Mouse (Mus musculus) MEL (cell line): ENCODE measurements around the gene Syt16. TPM values are rescaled to one million over a fixed set of nuclear protein-coding genes. Genes with fewer than 3 reads are reported as not detected.

Experiments
- DNase-seq: peaks from one replicate; pipeline ENCODE4 v3.0.0; 2011; ENCODE audit warnings: low read depth, low spot score
- H3K27ac ChIP-seq: 2 replicates; pipeline ENCODE4 v1.5.1; 2012; ENCODE audit warnings: low read depth, mild to moderate bottlenecking, control low read depth, low read length, moderate library complexity; ENCODE audit not compliant: control insufficient read depth
- H3K27me3 ChIP-seq, 2 experiments: fragments of 150-350 bp in 1 of 2; sonication (generic) in 1 of 2; 2 replicates each; pipeline ENCODE4 v1.6.1; 2012; ENCODE audit warnings: low read length in 2 of 2, mild to moderate bottlenecking in 2 of 2, improper control_type of control experiment in 1 of 2, moderate library complexity in 1 of 2; ENCODE audit not compliant: insufficient read depth in 2 of 2, control insufficient read depth in 1 of 2
- H3K36me3 ChIP-seq, 2 experiments: 2 replicates each; pipeline ENCODE4 v1.6.1; 2012 to 2014; ENCODE audit warnings: low read length in 2 of 2, improper control_type of control experiment in 1 of 2, inconsistent platforms in 1 of 2, mild to moderate bottlenecking in 1 of 2; ENCODE audit not compliant: insufficient read depth in 2 of 2, control insufficient read depth in 1 of 2
- H3K4me1 ChIP-seq, 2 experiments: fragments of 150-350 bp in 1 of 2; sonication (generic) in 1 of 2; 2 replicates each; pipeline ENCODE4 v1.6.1; 2012; ENCODE audit warnings: low read length in 2 of 2, improper control_type of control experiment in 1 of 2, mild to moderate bottlenecking in 1 of 2; ENCODE audit not compliant: insufficient read depth in 2 of 2, control insufficient read depth in 1 of 2
- H3K4me3 ChIP-seq, 2 experiments: fragments of 150-350 bp in 1 of 2; sonication (generic) in 1 of 2; 2 replicates each; pipeline ENCODE4 v1.5.1; 2012; ENCODE audit warnings: low read depth in 2 of 2, low read length in 2 of 2, mild to moderate bottlenecking in 2 of 2, moderate library complexity in 2 of 2, control low read depth in 1 of 2, improper control_type of control experiment in 1 of 2; ENCODE audit not compliant: control insufficient read depth in 1 of 2, insufficient read depth in 1 of 2
- H3K79me2 ChIP-seq: 2 replicates; pipeline ENCODE4 v1.6.1; 2012; ENCODE audit warnings: mild to moderate bottlenecking, low read length, moderate library complexity; ENCODE audit not compliant: control insufficient read depth, poor library complexity, insufficient read depth
- H3K9ac ChIP-seq: 2 replicates; pipeline ENCODE4 v1.6.1; 2012; ENCODE audit warnings: low read depth, mild to moderate bottlenecking, control low read depth, low read length, moderate library complexity; ENCODE audit not compliant: control insufficient read depth, poor library complexity, severe bottlenecking
- H3K9me3 ChIP-seq: fragments of 150-350 bp; sonication (generic); replicated peaks from 2 replicates; pipeline ENCODE4 v1.6.1; 2012; ENCODE audit warnings: mild to moderate bottlenecking, low read length, improper control_type of control experiment, moderate library complexity; ENCODE audit not compliant: insufficient read depth
- BHLHE40 ChIP-seq: IDR thresholded peaks from 2 replicates; pipeline ENCODE4 v1.6.1; 2012; ENCODE audit warnings: low read depth, mild to moderate bottlenecking, inconsistent platforms, low read length, improper control_type of control experiment, borderline replicate concordance
- CHD1 ChIP-seq: IDR thresholded peaks from 2 replicates; pipeline ENCODE4 v1.6.1; 2012; ENCODE audit warnings: low read depth, mild to moderate bottlenecking, inconsistent platforms, low read length, improper control_type of control experiment
- CTCF ChIP-seq, 3 experiments: IDR thresholded peaks in 2 of 3; conservative IDR thresholded peaks in 1 of 3; 2 replicates each; pipeline ENCODE4 v1.5.1; 2011 to 2012; ENCODE audit warnings: low read length in 3 of 3, low read depth in 2 of 3, mild to moderate bottlenecking in 2 of 3, improper control_type of control experiment in 1 of 3, inconsistent platforms in 1 of 3, mixed read lengths in 1 of 3, moderate library complexity in 1 of 3; ENCODE audit not compliant: control insufficient read depth in 1 of 3, insufficient read depth in 1 of 3, poor library complexity in 1 of 3, severe bottlenecking in 1 of 3
- E2F4 ChIP-seq: IDR thresholded peaks from 2 replicates; pipeline ENCODE4 v1.6.1; 2011; ENCODE audit warnings: low read depth, low read length, improper control_type of control experiment, borderline replicate concordance
- ELF1 ChIP-seq: IDR thresholded peaks from 2 replicates; pipeline ENCODE4 v1.6.1; 2014; ENCODE audit warnings: low read depth, mild to moderate bottlenecking, inconsistent platforms, low read length, improper control_type of control experiment, moderate library complexity
- GABPA ChIP-seq: IDR thresholded peaks from 2 replicates; pipeline ENCODE4 v1.6.1; 2012; ENCODE audit warnings: low read depth, mild to moderate bottlenecking, inconsistent platforms, low read length, improper control_type of control experiment, moderate library complexity
- GATA1 ChIP-seq: IDR thresholded peaks from 2 replicates; pipeline ENCODE4 v1.6.1; 2011; ENCODE audit warnings: low read depth, low read length, improper control_type of control experiment
- HCFC1 ChIP-seq: IDR thresholded peaks from 2 replicates; pipeline ENCODE4 v1.6.1; 2012; ENCODE audit warnings: low read depth, mild to moderate bottlenecking, inconsistent platforms, low read length, improper control_type of control experiment, moderate library complexity
- MAFK ChIP-seq: IDR thresholded peaks from 2 replicates; pipeline ENCODE4 v1.6.1; 2011; ENCODE audit warnings: low read depth, mild to moderate bottlenecking, low read length, improper control_type of control experiment, borderline replicate concordance
- MAX ChIP-seq: IDR thresholded peaks from 2 replicates; pipeline ENCODE4 v1.6.1; 2011; ENCODE audit warnings: low read length, improper control_type of control experiment
- MAZ ChIP-seq: IDR thresholded peaks from 2 replicates; pipeline ENCODE4 v1.6.1; 2012; ENCODE audit warnings: low read depth, mild to moderate bottlenecking, inconsistent platforms, low read length, improper control_type of control experiment
- MEF2A ChIP-seq: IDR thresholded peaks from 2 replicates; pipeline ENCODE4 v1.6.1; 2014; ENCODE audit warnings: low read depth, mild to moderate bottlenecking, inconsistent platforms, low read length, improper control_type of control experiment; ENCODE audit not compliant: poor library complexity, insufficient replicate concordance, severe bottlenecking; ENCODE audit errors: extremely low read depth
- MXI1 ChIP-seq: IDR thresholded peaks from 2 replicates; pipeline ENCODE4 v1.6.1; 2011; ENCODE audit warnings: mild to moderate bottlenecking, low read depth, low read length, improper control_type of control experiment
- MYB ChIP-seq: IDR thresholded peaks from 2 replicates; pipeline ENCODE4 v1.6.1; 2011; ENCODE audit warnings: mild to moderate bottlenecking, low read depth, low read length, improper control_type of control experiment
- MYC ChIP-seq: IDR thresholded peaks from 2 replicates; pipeline ENCODE4 v1.6.1; 2011; ENCODE audit warnings: low read depth, mild to moderate bottlenecking, low read length, improper control_type of control experiment, moderate library complexity
- NRF1 ChIP-seq: IDR thresholded peaks from 2 replicates; pipeline ENCODE4 v1.6.1; 2014; ENCODE audit warnings: low read depth, mild to moderate bottlenecking, inconsistent platforms, low read length, improper control_type of control experiment, moderate library complexity; ENCODE audit not compliant: poor library complexity, insufficient read depth, severe bottlenecking
- POLR2AphosphoS2 ChIP-seq: IDR thresholded peaks from 2 replicates; pipeline ENCODE4 v1.6.1; 2011; ENCODE audit warnings: low read length, improper control_type of control experiment
- POLR2AphosphoS5 ChIP-seq: IDR thresholded peaks from 2 replicates; pipeline ENCODE4 v1.6.1; 2012; ENCODE audit warnings: low read depth, borderline replicate concordance, mild to moderate bottlenecking, inconsistent platforms, low read length, moderate library complexity, mixed read lengths
- RAD21 ChIP-seq: IDR thresholded peaks from 2 replicates; pipeline ENCODE4 v1.6.1; 2011; ENCODE audit warnings: mild to moderate bottlenecking, low read depth, low read length, improper control_type of control experiment
- RCOR1 ChIP-seq: IDR thresholded peaks from 2 replicates; pipeline ENCODE4 v1.6.1; 2012; ENCODE audit warnings: low read depth, mild to moderate bottlenecking, inconsistent platforms, low read length, improper control_type of control experiment
- SIN3A ChIP-seq: IDR thresholded peaks from 2 replicates; pipeline ENCODE4 v1.6.1; 2012; ENCODE audit warnings: low read length, improper control_type of control experiment, inconsistent platforms
- SMC3 ChIP-seq: IDR thresholded peaks from 2 replicates; pipeline ENCODE4 v1.6.1; 2011; ENCODE audit warnings: low read depth, low read length, improper control_type of control experiment
- TAL1 ChIP-seq: IDR thresholded peaks from 2 replicates; pipeline ENCODE4 v1.6.1; 2012; ENCODE audit warnings: mild to moderate bottlenecking, inconsistent platforms, low read length, moderate library complexity, mixed read lengths
- USF1 ChIP-seq: IDR thresholded peaks from 2 replicates; pipeline ENCODE4 v1.6.1; 2014; ENCODE audit warnings: low read depth, mild to moderate bottlenecking, inconsistent platforms, low read length, improper control_type of control experiment, moderate library complexity
- USF2 ChIP-seq, 2 experiments: IDR thresholded peaks; 2 replicates each; pipeline ENCODE4 v1.6.1; 2011 to 2012; ENCODE audit warnings: improper control_type of control experiment in 2 of 2, low read length in 2 of 2, borderline replicate concordance in 1 of 2, inconsistent platforms in 1 of 2, low read depth in 1 of 2, mild to moderate bottlenecking in 1 of 2; ENCODE audit not compliant: insufficient read depth in 1 of 2
- ZC3H11A ChIP-seq: IDR thresholded peaks from 2 replicates; pipeline ENCODE4 v1.6.1; 2012; ENCODE audit warnings: low read depth, mild to moderate bottlenecking, inconsistent platforms, low read length, improper control_type of control experiment
- ZKSCAN1 ChIP-seq: IDR thresholded peaks from 2 replicates; pipeline ENCODE4 v1.6.1; 2012; ENCODE audit warnings: low read depth, mild to moderate bottlenecking, inconsistent platforms, low read length, improper control_type of control experiment, moderate library complexity
- ZMIZ1 ChIP-seq: IDR thresholded peaks from 2 replicates; pipeline ENCODE4 v1.6.1; 2012; ENCODE audit warnings: low read depth, mild to moderate bottlenecking, inconsistent platforms, low read length, improper control_type of control experiment, moderate library complexity
- ZNF384 ChIP-seq: IDR thresholded peaks from 2 replicates; pipeline ENCODE4 v1.6.1; 2012; ENCODE audit warnings: low read depth, mild to moderate bottlenecking, inconsistent platforms, low read length, improper control_type of control experiment
- polyA plus RNA-seq, 2 experiments: library from polyadenylated mRNA; stranded (reverse) in 1 of 2; unstranded in 1 of 2; fragments of >175 nt in 1 of 2; fragments of >200 nt in 1 of 2; gene quantifications; 2 replicates each; pipeline versions ENCODE4 v1.2.1 to v1.2.4; 2012; ENCODE audit warnings: low replicate concordance in 2 of 2, low read depth in 1 of 2; ENCODE audit not compliant: insufficient read length in 2 of 2, insufficient read depth in 1 of 2, missing spikeins in 1 of 2
- total RNA-seq: library from RNA; depleted of rRNA; stranded (reverse); fragments of 300-350 nt; gene quantifications from 2 replicates; pipeline ENCODE4 v1.2.3, GENCODE M21; 2012

Gene Syt16
- total and polyA plus RNA-seq, 3 experiments, result 0.07 TPM; not detected in 2

- Histone ChIP-seq H3K79me2 (no peaks in the 10 kb centered on the region), H3K27ac (no peak overlapping the region), H3K27me3 (no peaks in the 10 kb centered on the region), H3K4me3 (no peak overlapping the region), H3K9me3 (no peaks in the 10 kb centered on the region), H3K9ac (no peak overlapping the region), H3K36me3 (no peaks in the 10 kb centered on the region; a peak in 2 of 4 replicates), H3K4me1 (no peaks in the 10 kb centered on the region)
- TF ChIP-seq TAL1 (no peak), MAFK (no peak), NRF1 (no peak), MYB (no peak), SMC3 (no peak), RAD21 (no peak), POLR2AphosphoS5 (no peak), POLR2AphosphoS2 (no peak), HCFC1 (no peak), GATA1 (no peak), ELF1 (no peak)
- no peak for DNase-seq
These were observed 9.0 kb upstream of the Syt16 start for GRCm38 (mm10) chr12:73988393-73989008.

GRCm38 (mm10) chr12:73989594-73989993 is 7.9 kb upstream of the Syt16 start:
- no peak overlapping the region for H3K9ac ChIP-seq
- no peak overlapping the region for H3K27ac ChIP-seq
- no peaks in the 10 kb centered on the region; a peak in 1 of 4 replicates for H3K27me3 ChIP-seq
- no peak for TF ChIP-seq ELF1
- TF ChIP-seq RCOR1, result no peak
- no peak for TF ChIP-seq ZNF384
- peak; percentile 54 for TF ChIP-seq ZC3H11A
- TF ChIP-seq E2F4, result no peak
- TF ChIP-seq SIN3A, result no peak
- no peak for TF ChIP-seq MXI1
- TF ChIP-seq TAL1, result no peak
- no peak for TF ChIP-seq MEF2A
- no peak for TF ChIP-seq GABPA
- no peak for TF ChIP-seq ZMIZ1
- TF ChIP-seq MAX, result no peak
- no peak for TF ChIP-seq BHLHE40
- TF ChIP-seq RAD21, result peak; percentile 57
- no peak for TF ChIP-seq MAZ
- TF ChIP-seq USF1, result no peak
- TF ChIP-seq SMC3, result peak; percentile 86
- no peak for TF ChIP-seq USF2 (IDR thresholded peaks at IDR 0.05; ENCODE audit: borderline replicate concordance in 1 of 2, insufficient read depth in 1 of 2, low read depth in 1 of 2, low read length in 2 of 2)
- no peak for TF ChIP-seq CHD1
- peak; percentile 72 to 80 (median 72) for TF ChIP-seq CTCF (IDR thresholded peaks at IDR 0.05 in 2 of 3, conservative IDR thresholded peaks at IDR 0.05 in 1 of 3; ENCODE audit: control insufficient read depth in 1 of 3, insufficient read depth in 1 of 3, low read depth in 2 of 3, low read length in 3 of 3, poor library complexity in 1 of 3, severe bottlenecking in 1 of 3)
- TF ChIP-seq MYC, result no peak
- no peak for TF ChIP-seq NRF1
- TF ChIP-seq ZKSCAN1, result no peak
- no peaks in the 10 kb centered on the region; a peak in 1 of 4 replicates for H3K36me3 ChIP-seq
- peak; percentile 71 for DNase-seq
- H3K9me3 ChIP-seq, result no peaks in the 10 kb centered on the region
- H3K79me2 ChIP-seq, result no peaks in the 10 kb centered on the region
- H3K4me1 ChIP-seq, result no peaks in the 10 kb centered on the region
- H3K4me3 ChIP-seq, result no peak overlapping the region
